Mouse (Mus musculus) hindbrain, postnatal 0 days (tissue): ENCODE measurements around the gene Dapp1. TPM values are rescaled to one million over a fixed set of nuclear protein-coding genes. Genes with fewer than 3 reads are reported as not detected.
A peak's percentile ranks its signal among the peaks of the same experiment; 100 is the strongest.
"Not testable (repeated sequence)": the region's sequence is repeated elsewhere in the genome, so short reads cannot be mapped to it uniquely, and the experiment has no call there.

Experiments
- ATAC-seq: fragments of 200-750 bp; cut with Nextera tagmentation; 2 replicates; pipeline ENCODE4 v1.8.0; 2017; ENCODE audit warnings: mild to moderate bottlenecking, moderate TSS enrichment, moderate library complexity
- DNase-seq: peaks from one replicate; pipeline ENCODE4 v3.0.0-alpha.2; 2015; ENCODE audit warnings: low spot score
- H3K27ac ChIP-seq: fragments of 300-500 bp; sonication (generic); 2 replicates; pipeline ENCODE4 v1.5.1; 2014; ENCODE audit warnings: mild to moderate bottlenecking
- H3K27me3 ChIP-seq: fragments of 300-500 bp; sonication (generic); 2 replicates; pipeline ENCODE4 v1.6.1; 2014; ENCODE audit warnings: low read length, mixed read lengths; ENCODE audit not compliant: insufficient read depth
- H3K36me3 ChIP-seq: fragments of 300-500 bp; sonication (generic); 2 replicates; pipeline ENCODE4 v1.6.1; 2014; ENCODE audit warnings: low read length, mixed read lengths; ENCODE audit not compliant: insufficient read depth
- H3K4me1 ChIP-seq: fragments of 300-500 bp; sonication (generic); 2 replicates; pipeline ENCODE4 v1.6.1; 2014; ENCODE audit warnings: antibody characterized with exemption, low read length, mixed read lengths; ENCODE audit not compliant: insufficient read depth
- H3K4me2 ChIP-seq: fragments of 300-500 bp; sonication (generic); 2 replicates; pipeline ENCODE4 v1.6.1; 2014; ENCODE audit warnings: low read depth, mild to moderate bottlenecking, low read length, moderate library complexity, mixed read lengths
- H3K4me3 ChIP-seq: fragments of 300-500 bp; sonication (generic); 2 replicates; pipeline ENCODE4 v1.5.1; 2014; ENCODE audit warnings: low read length
- H3K9ac ChIP-seq: fragments of 300-500 bp; sonication (generic); replicated peaks from 2 replicates; pipeline ENCODE4 v1.6.1; 2014; ENCODE audit warnings: mild to moderate bottlenecking, low read length, moderate library complexity, mixed read lengths
- H3K9me3 ChIP-seq: fragments of 300-500 bp; sonication (generic); 2 replicates; pipeline ENCODE4 v1.6.1; 2016; ENCODE audit warnings: low read length, mixed read lengths
- CTCF ChIP-seq: IDR thresholded peaks from 2 replicates; pipeline ENCODE4 v1.5.1; 2016; ENCODE audit warnings: antibody characterized with exemption, control low read depth, low read depth
- WGBS: fragments of 180-500 bp; shearing (Covaris S2); extraction: QIAGEN DNeasy Blood & Tissue Kit; methylation state at CpG from one replicate; pipeline ENCODE4 v1.1.7; 2014; 5-methylcytosine and 5-hydroxymethylcytosine counted together
- polyA plus RNA-seq: library from polyadenylated mRNA; unstranded; fragments of >200 nt; fragmentation: Nextera tagmentation; extraction: Ambion mirVana; gene quantifications from 2 replicates; pipeline ENCODE4 v1.2.1, GENCODE M21; 2015
- total RNA-seq: library from RNA; depleted of rRNA; stranded (reverse); fragments of >200 nt; gene quantifications from 2 replicates; pipeline ENCODE4 v1.2.3, GENCODE M21; 2014

Gene Dapp1
- total and polyA plus RNA-seq, 2 experiments from 2014 or later, result 1.3 to 2.3 TPM

DNA sequence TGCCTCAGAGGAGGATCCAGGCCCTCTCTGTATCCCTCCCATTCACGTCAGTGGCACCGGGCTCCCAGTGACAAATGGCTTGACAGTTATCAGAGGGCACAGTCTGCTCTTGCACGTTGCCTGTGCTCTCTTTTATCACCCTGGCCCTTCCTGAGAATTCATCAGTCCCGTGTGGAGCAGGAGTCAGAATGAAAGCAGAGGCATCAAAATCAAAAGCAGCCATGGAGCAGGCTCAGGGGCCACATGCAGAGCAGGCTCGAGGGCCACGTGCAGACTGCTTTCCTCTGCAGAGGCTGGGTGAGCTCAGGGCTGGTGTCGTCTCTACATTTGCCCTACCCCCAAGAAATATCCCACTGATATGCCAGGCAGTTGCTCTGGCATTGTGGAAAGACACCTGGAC lies 29.5 kb downstream of the Dapp1 start:
- no peaks in the 10 kb centered on the region for H3K36me3 ChIP-seq
- no peaks in the 10 kb centered on the region for H3K27me3 ChIP-seq
- H3K9ac ChIP-seq, result no peak overlapping the region
- TF ChIP-seq CTCF, result no peak
- ATAC-seq (0 out of 2 replicates have a peak, but pooled peaks have one; percentile 24), DNase-seq (no peak)
- peak overlapping the region; percentile 68 for H3K27ac ChIP-seq
- WGBS, result 30% methylated on average over 7 of the region's 7 CpGs
- H3K9me3 ChIP-seq, result no peaks in the 10 kb centered on the region
- peaks cover 8% of the 10 kb centered on the region for H3K4me1 ChIP-seq
- no peak overlapping the region for H3K4me3 ChIP-seq
- H3K4me2 ChIP-seq, result no peak overlapping the region

DNA sequence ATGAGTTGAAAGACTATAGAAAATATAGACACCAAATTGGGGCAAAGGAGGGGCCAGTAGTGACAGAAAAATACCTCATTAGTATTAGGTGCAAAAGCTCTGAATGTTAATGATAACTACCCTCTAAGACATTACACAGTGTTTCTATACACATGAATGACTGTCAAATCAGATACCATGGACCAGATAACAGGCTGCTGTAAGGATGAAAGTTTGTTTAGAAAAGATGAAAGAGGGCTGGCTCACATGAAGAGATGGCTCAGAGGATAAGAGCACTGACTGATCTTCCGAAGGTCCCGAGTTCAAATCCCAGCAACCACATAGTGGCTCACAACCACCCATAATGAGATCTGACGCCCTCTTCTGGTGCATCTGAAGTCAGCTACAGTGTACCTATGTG lies 30.0 kb downstream of the Dapp1 start:
- H3K27me3 ChIP-seq, DNase-seq, ATAC-seq, H3K9ac ChIP-seq, H3K27ac ChIP-seq, H3K4me2 ChIP-seq, H3K4me3 ChIP-seq, H3K36me3 ChIP-seq, H3K9me3 ChIP-seq, H3K4me1 ChIP-seq: not testable (repeated sequence)
- WGBS, result 83% methylated on average over 3 of the region's 3 CpGs

GRCm38 (mm10) chr3:137950191-137950885 lies 31.0 kb downstream of the Dapp1 start:
- Histone ChIP-seq H3K4me1 (peaks cover 8% of the 10 kb centered on the region), H3K9ac (no peak overlapping the region), H3K36me3 (no peaks in the 10 kb centered on the region), H3K27ac (no peak overlapping the region), H3K4me3 (no peak overlapping the region), H3K4me2 (no peak overlapping the region), H3K27me3 (no peaks in the 10 kb centered on the region), H3K9me3 (no peaks in the 10 kb centered on the region)
- ATAC-seq (no peak), DNase-seq (no peak)
- WGBS, result 84% methylated on average over 10 of the region's 10 CpGs
- no peak for TF ChIP-seq CTCF

DNA sequence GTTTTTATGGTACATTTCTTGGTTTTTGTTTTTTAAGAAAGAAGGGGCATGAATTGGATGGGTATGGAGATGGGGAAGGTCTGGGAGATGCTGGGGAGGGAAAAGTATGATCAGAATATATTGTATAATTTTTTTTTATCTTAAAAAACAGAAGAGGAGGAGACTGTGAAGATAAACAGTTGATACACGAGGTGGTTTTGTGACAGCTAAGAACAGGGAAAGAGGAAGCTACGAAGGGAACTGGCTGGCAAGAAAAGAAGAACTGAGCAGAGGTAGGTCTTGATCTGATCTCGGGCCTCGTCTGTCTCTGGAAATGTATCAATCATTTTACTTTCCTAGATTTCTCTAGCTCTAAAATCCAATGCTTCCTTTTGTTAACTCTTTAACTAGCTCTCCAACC lies 33.8 kb downstream of the Dapp1 start:
- Histone ChIP-seq H3K4me3 (no peak overlapping the region), H3K9me3 (no peaks in the 10 kb centered on the region), H3K4me2 (no peak overlapping the region), H3K9ac (no peak overlapping the region), H3K4me1 (peaks cover 6% of the 10 kb centered on the region; the same call in 1 of the 2 replicates), H3K27me3 (no peaks in the 10 kb centered on the region), H3K36me3 (no peaks in the 10 kb centered on the region), H3K27ac (no peak overlapping the region)
- ATAC-seq (no peak), DNase-seq (no peak)
- 83% methylated on average over 4 of the region's 4 CpGs for WGBS
- no peak for TF ChIP-seq CTCF

GRCm38 (mm10) chr3:137946827-137947226 lies 34.5 kb downstream of the Dapp1 start:
- Histone ChIP-seq H3K9ac (no peak overlapping the region), H3K27ac (no peak overlapping the region), H3K4me2 (no peak overlapping the region), H3K4me1 (no peaks in the 10 kb centered on the region), H3K36me3 (no peaks in the 10 kb centered on the region), H3K27me3 (no peaks in the 10 kb centered on the region), H3K4me3 (no peak overlapping the region), H3K9me3 (no peaks in the 10 kb centered on the region)
- no peak for TF ChIP-seq CTCF
- 84% methylated on average over 3 of the region's 3 CpGs for WGBS
- DNase-seq (no peak), ATAC-seq (no peak)

- no peak for TF ChIP-seq CTCF
- H3K4me2 ChIP-seq, result no peak overlapping the region
- H3K9me3 ChIP-seq, result no peaks in the 10 kb centered on the region
- no peaks in the 10 kb centered on the region for H3K36me3 ChIP-seq
- DNase-seq (no peak), ATAC-seq (no peak)
- WGBS, result 86% methylated on average over 6 of the region's 6 CpGs
- no peak overlapping the region for H3K9ac ChIP-seq
- no peaks in the 10 kb centered on the region for H3K27me3 ChIP-seq
- no peak overlapping the region for H3K4me3 ChIP-seq
- no peak overlapping the region for H3K27ac ChIP-seq
- H3K4me1 ChIP-seq, result 0 out of 2 replicates have a peak, but pooled peaks cover 2% of the 10 kb centered on the region
Observed at GRCm38 (mm10) chr3:137943737-137944154, 37.6 kb downstream of the Dapp1 start.

GRCm38 (mm10) chr3:137942098-137942622 lies 39.2 kb downstream of the Dapp1 start:
- TF ChIP-seq CTCF, result no peak
- no peaks in the 10 kb centered on the region for H3K36me3 ChIP-seq
- 85% methylated on average over 12 of the region's 12 CpGs for WGBS
- ATAC-seq (no peak), DNase-seq (no peak)
- no peak overlapping the region for H3K9ac ChIP-seq
- H3K9me3 ChIP-seq, result no peaks in the 10 kb centered on the region
- no peak overlapping the region for H3K27ac ChIP-seq
- H3K4me2 ChIP-seq, result no peak overlapping the region
- 0 out of 2 replicates have a peak, but pooled peaks cover 3% of the 10 kb centered on the region for H3K4me1 ChIP-seq
- no peak overlapping the region for H3K4me3 ChIP-seq
- no peaks in the 10 kb centered on the region for H3K27me3 ChIP-seq
